Mouse (Mus musculus) embryonic facial prominence, embryonic 14.5 days (tissue): Measurements from ENCODE around the gene Tmeff1. TPM values are rescaled to one million over a fixed set of nuclear protein-coding genes. Genes with fewer than 3 reads are reported as not detected.
A peak's percentile ranks its signal among the peaks of the same experiment; 100 is the strongest.

ENCODE experiments used
- ATAC-seq: fragments of 200-750 bp; cut with Nextera tagmentation; 2 replicates; pipeline ENCODE4 v1.8.0; 2017; ENCODE audit warnings: low read depth, moderate number of reproducible peaks, moderate TSS enrichment
- DNase-seq: peaks from one replicate; pipeline ENCODE4 v3.0.0-alpha.2; 2015; ENCODE audit warnings: low spot score
- H3K27ac ChIP-seq: fragments of 300-500 bp; sonication (generic); replicated peaks from 2 replicates; pipeline ENCODE4 v1.5.1; 2014; ENCODE audit warnings: low read depth, mild to moderate bottlenecking, low read length, moderate library complexity
- H3K27me3 ChIP-seq: fragments of 300-500 bp; sonication (generic); replicated peaks from 2 replicates; pipeline ENCODE4 v1.6.1; 2014; ENCODE audit warnings: low read length; ENCODE audit not compliant: control insufficient read depth, insufficient read depth
- H3K36me3 ChIP-seq: fragments of 300-500 bp; sonication (generic); 2 replicates; pipeline ENCODE4 v1.6.1; 2014; ENCODE audit warnings: low read length, mixed read lengths; ENCODE audit not compliant: control insufficient read depth, insufficient read depth
- H3K4me1 ChIP-seq: fragments of 300-500 bp; sonication (generic); 2 replicates; pipeline ENCODE4 v1.6.1; 2014; ENCODE audit warnings: antibody characterized with exemption, low read length; ENCODE audit not compliant: control insufficient read depth, insufficient read depth
- H3K4me2 ChIP-seq: fragments of 300-500 bp; sonication (generic); 2 replicates; pipeline ENCODE4 v1.6.1; 2014; ENCODE audit warnings: low read depth, mild to moderate bottlenecking, low read length, moderate library complexity, mixed read lengths
- H3K4me3 ChIP-seq: fragments of 300-500 bp; sonication (generic); 2 replicates; pipeline ENCODE4 v1.5.1; 2014; ENCODE audit warnings: low read depth, mild to moderate bottlenecking, low read length
- H3K9ac ChIP-seq: fragments of 300-500 bp; sonication (generic); 2 replicates; pipeline ENCODE4 v1.6.1; 2014; ENCODE audit warnings: low read depth, mild to moderate bottlenecking, low read length, moderate library complexity, mixed read lengths
- H3K9me3 ChIP-seq: fragments of 300-500 bp; sonication (generic); 2 replicates; pipeline ENCODE4 v1.6.1; 2016; ENCODE audit warnings: low read length; ENCODE audit not compliant: control insufficient read depth
- WGBS: fragments of 180-500 bp; shearing (Covaris S2); extraction: QIAGEN DNeasy Blood & Tissue Kit; methylation state at CpG from one replicate; pipeline ENCODE4 v1.1.7; 2014; 5-methylcytosine and 5-hydroxymethylcytosine counted together
- polyA plus RNA-seq: library from polyadenylated mRNA; unstranded; fragments of >200 nt; fragmentation: Nextera tagmentation; extraction: Ambion mirVana; gene quantifications from 2 replicates; pipeline ENCODE4 v1.2.1, GENCODE M21; 2014

The Tmeff1 gene
- polyA plus RNA-seq, 1 experiment from 2014 or later = 61.4 TPM

DNA sequence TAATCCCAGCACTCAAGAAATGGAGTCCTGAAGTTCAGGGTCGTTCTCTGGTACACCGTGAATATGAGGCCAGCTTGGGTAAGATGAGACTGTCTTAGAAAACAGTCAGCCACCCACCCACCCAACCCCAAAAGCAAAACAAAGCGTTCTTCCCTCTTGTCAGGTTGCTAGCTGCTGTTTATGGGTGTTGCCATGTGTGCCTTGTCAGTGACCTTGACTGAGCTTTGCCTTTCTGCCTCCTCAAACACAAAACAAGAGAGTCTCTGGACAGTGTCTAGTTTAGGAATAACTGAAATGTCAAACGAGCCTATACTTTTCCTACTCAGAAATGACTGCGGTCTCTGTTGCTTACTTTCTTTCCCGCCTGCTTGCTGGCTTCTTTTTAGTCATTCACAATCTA is 37.3 kb downstream of the Tmeff1 start:
- Histone ChIP-seq H3K4me1 (no peaks in the 10 kb centered on the region), H3K4me3 (no peak overlapping the region), H3K36me3 (peaks cover 48% of the 10 kb centered on the region), H3K9ac (no peak overlapping the region), H3K4me2 (no peak overlapping the region), H3K9me3 (no peaks in the 10 kb centered on the region), H3K27me3 (no peaks in the 10 kb centered on the region), H3K27ac (no peak overlapping the region)
- WGBS = 93% methylated on average over 6 of the region's 6 CpGs
- ATAC-seq (no peak), DNase-seq (no peak)

DNA sequence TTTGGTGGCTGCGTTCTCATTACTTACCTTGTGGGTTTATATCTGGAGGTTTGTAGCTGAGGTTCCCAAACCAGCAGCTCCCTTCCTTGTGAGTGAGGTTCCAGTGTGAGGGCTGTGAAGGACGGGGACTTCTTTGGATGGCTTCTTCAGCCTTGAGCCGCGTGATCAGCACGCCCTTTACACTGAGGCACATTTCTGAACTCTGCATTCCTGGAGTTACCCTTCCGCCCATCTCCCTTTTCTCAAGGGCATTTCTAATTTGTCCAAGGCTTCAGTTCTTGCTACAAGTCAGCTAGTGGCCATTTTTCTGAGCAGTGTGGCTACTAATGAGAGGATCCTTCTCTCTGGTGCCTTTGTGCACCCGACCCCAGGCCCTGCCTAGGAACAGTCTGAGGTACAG is 38.0 kb downstream of the Tmeff1 start:
- 89% methylated on average over 7 of the region's 7 CpGs for WGBS
- Histone ChIP-seq H3K9ac (no peak overlapping the region), H3K36me3 (peaks cover 41% of the 10 kb centered on the region), H3K4me3 (no peak overlapping the region), H3K27me3 (no peaks in the 10 kb centered on the region), H3K9me3 (no peaks in the 10 kb centered on the region), H3K4me1 (no peaks in the 10 kb centered on the region), H3K27ac (no peak overlapping the region), H3K4me2 (no peak overlapping the region)
- ATAC-seq (no peak), DNase-seq (no peak)

DNA sequence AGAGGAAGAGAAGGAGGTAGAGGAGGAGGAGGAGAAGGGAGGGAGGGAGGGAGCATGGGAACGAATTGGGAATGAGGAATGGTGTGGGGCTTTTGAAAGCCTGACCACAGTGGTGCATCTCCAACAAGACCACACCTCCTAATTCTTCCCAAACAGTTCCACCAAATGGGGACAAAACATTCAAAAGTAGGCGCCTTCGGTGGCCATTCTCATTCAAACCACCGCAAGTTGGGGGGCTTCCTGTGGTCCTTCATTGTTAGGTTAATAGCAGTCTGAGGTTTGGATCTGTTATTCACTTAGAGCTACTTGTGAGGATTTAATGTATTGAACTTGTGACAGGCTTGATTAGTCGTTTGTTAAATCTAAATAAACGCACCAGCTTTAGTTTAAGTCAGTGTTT is 40.0 kb downstream of the Tmeff1 start:
- ATAC-seq (no peak), DNase-seq (no peak)
- no peak overlapping the region for H3K4me3 ChIP-seq
- 82% methylated on average over 6 of the region's 6 CpGs for WGBS
- H3K36me3 ChIP-seq = peaks cover 49% of the 10 kb centered on the region
- no peaks in the 10 kb centered on the region for H3K27me3 ChIP-seq
- no peaks in the 10 kb centered on the region for H3K9me3 ChIP-seq
- H3K4me2 ChIP-seq = no peak overlapping the region
- H3K4me1 ChIP-seq = no peaks in the 10 kb centered on the region
- no peak overlapping the region for H3K27ac ChIP-seq
- H3K9ac ChIP-seq = no peak overlapping the region

DNA sequence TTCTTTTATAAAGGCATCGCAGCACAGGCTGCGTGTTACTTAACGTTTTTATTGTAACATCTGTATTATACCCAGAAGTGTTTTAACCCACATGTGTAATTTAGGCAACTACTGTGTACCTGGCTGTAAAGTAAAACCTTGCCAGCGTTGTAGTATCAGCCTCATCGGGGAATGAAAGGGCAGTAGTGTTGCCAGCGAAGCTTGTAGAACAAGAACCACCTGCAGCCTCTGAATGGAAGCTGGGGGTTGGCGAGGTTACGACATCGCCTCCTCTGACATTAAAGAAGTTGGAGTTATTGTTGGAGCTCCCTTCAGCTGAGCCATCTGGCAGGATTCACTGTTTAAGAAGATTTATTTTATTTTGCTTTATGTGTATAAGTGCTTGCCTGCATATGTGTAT is 40.9 kb downstream of the Tmeff1 start:
- no peak overlapping the region for H3K4me2 ChIP-seq
- WGBS = 67% methylated on average over 9 of the region's 9 CpGs
- no peaks in the 10 kb centered on the region for H3K4me1 ChIP-seq
- H3K27me3 ChIP-seq = no peaks in the 10 kb centered on the region
- H3K9me3 ChIP-seq = no peaks in the 10 kb centered on the region
- no peak overlapping the region for H3K9ac ChIP-seq
- peaks cover 46% of the 10 kb centered on the region for H3K36me3 ChIP-seq
- peak; percentile 56 for DNase-seq
- H3K4me3 ChIP-seq = no peak overlapping the region
- ATAC-seq = no peak; the same call in 1 of the 2 replicates
- H3K27ac ChIP-seq = 0 out of 2 replicates have a peak overlapping the region, but pooled peaks have one; percentile 10

DNA sequence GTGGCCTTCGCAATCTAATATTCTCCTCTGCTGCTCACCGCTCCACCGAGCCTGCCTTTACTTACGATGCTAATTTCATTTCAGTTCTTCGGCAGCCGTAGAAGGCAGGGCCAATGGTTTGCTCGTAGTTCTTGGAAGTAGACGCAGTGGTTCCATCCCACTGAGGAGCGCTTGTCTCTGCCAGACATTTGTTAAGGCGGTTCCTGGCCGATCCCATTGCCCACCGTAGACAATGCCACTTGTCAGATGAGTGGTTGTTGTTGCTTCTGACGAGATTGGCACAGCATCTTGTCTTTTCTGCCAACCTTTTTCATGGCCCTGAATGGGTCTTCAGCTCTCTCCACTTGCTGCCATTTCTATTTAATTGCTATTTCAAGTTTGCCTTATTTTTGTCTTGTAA is 44.5 kb downstream of the Tmeff1 start:
- Histone ChIP-seq H3K9me3 (no peaks in the 10 kb centered on the region), H3K36me3 (peaks cover 32% of the 10 kb centered on the region)

DNA sequence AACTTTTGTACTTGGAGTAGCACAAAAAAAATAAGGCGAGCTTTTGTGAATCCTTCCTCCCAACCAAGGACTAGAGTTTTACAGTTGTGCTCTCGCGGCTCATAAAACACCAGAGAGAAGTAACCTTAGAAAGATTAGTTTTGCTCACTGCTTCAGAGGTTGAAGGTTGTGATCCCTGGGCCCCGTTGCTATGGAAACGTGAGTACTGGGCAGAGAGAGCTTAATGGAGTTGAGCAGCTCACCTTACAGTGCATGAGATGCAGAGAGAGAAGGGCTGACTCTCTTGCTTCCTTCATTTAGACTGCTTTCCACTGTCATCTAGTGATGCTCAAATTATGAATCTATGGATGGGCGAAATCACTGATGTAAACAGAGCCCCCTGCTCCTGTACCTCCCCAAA is 48.6 kb downstream of the Tmeff1 start:
- ATAC-seq (no peak), DNase-seq (no peak)
- no peak overlapping the region for H3K9ac ChIP-seq
- no peaks in the 10 kb centered on the region for H3K4me1 ChIP-seq
- peaks cover 38% of the 10 kb centered on the region for H3K36me3 ChIP-seq
- no peaks in the 10 kb centered on the region for H3K9me3 ChIP-seq
- H3K4me3 ChIP-seq = no peak overlapping the region
- 59% methylated on average over 6 of the region's 6 CpGs for WGBS
- no peak overlapping the region for H3K27ac ChIP-seq
- H3K27me3 ChIP-seq = no peaks in the 10 kb centered on the region
- H3K4me2 ChIP-seq = no peak overlapping the region

More for the DNA sequence above, 44.5 kb downstream of the Tmeff1 start:
- no peak for ATAC-seq
- WGBS = 93% methylated on average over 13 of the region's 13 CpGs
- Histone ChIP-seq H3K4me2 (no peak overlapping the region), H3K4me3 (no peak overlapping the region), H3K9ac (no peak overlapping the region), H3K4me1 (no peaks in the 10 kb centered on the region), H3K27me3 (no peaks in the 10 kb centered on the region), H3K27ac (no peak overlapping the region)
- DNase-seq = no peak

DNA sequence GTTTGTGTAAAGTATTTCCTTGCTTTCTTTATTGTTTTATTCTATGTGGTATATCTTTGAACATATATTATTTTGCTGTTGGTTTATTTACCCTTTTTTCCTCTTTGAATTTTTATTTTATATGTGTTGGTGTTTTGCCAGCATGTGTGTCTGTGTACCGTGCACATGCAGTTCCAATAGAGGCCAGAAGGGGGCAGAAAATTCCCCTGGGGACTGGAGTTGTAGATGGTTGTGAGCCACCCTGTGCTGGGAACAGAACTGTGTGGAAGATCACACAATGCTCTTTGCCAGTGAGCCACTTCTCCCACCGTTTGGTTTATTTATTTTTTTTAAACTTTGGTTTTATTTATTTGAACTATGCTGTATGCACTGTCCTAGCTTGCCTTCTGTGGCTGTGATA is 49.1 kb downstream of the Tmeff1 start:
- peaks cover 37% of the 10 kb centered on the region for H3K36me3 ChIP-seq
- H3K4me2 ChIP-seq = no peak overlapping the region
- no peak for ATAC-seq
- H3K27me3 ChIP-seq = no peaks in the 10 kb centered on the region
- no peak overlapping the region for H3K27ac ChIP-seq
- H3K4me3 ChIP-seq = no peak overlapping the region
- H3K4me1 ChIP-seq = no peaks in the 10 kb centered on the region
- DNase-seq = no peak
- H3K9ac ChIP-seq = no peak overlapping the region
- 64% methylated on average over 2 of the region's 2 CpGs for WGBS
- no peaks in the 10 kb centered on the region for H3K9me3 ChIP-seq

DNA sequence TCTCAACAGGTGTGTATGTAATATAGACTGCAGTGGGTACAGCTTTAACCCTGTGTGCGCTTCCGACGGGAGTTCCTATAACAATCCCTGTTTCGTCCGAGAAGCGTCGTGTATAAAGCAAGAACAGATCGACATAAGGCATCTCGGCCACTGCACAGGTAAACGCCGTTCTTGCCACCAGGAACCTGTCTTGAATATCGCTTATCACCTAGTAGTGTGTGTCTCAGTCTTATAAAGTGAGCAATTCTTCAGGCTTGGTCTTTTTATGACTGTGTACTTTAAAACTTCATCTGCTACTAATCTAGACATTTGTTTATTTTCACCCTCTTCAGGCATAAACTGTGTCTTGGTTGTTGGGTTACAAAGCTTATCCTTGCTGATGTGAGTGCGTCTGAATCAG is 51.9 kb downstream of the Tmeff1 start:
- H3K36me3 ChIP-seq = peaks cover 51% of the 10 kb centered on the region

DNA sequence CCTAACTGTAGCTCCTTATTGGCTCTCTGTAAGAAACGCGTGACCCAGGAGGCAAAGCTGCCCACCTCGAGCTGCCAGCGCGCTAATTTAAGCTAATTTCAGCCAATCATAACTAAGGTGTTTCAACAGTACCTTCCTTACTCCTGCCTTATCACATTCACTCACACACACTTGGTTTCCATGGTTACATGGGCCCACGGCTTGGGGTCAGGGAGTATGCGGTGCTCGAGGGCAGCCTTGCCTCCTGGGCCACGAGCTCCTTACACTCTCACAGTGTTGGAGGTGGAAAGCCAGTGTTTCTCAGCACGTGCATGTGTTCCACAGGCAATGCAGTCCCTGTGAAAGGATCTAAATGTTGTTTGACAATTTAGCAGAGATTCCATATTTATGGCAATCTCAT is 53.2 kb downstream of the Tmeff1 start:
- Histone ChIP-seq H3K36me3 (peaks cover 61% of the 10 kb centered on the region), H3K27me3 (no peaks in the 10 kb centered on the region), H3K4me1 (no peaks in the 10 kb centered on the region), H3K9me3 (no peaks in the 10 kb centered on the region), H3K4me3 (no peak overlapping the region), H3K27ac (no peak overlapping the region), H3K9ac (no peak overlapping the region), H3K4me2 (no peak overlapping the region)
- ATAC-seq = no peak
- no peak for DNase-seq
- WGBS = 80% methylated on average over 10 of the region's 10 CpGs

More for the DNA sequence above, 51.9 kb downstream of the Tmeff1 start:
- H3K27ac ChIP-seq = no peak overlapping the region
- 93% methylated on average over 13 of the region's 13 CpGs for WGBS
- H3K9ac ChIP-seq = no peak overlapping the region
- H3K27me3 ChIP-seq = no peaks in the 10 kb centered on the region
- H3K4me3 ChIP-seq = no peak overlapping the region
- ATAC-seq (no peak), DNase-seq (no peak)
- H3K4me2 ChIP-seq = no peak overlapping the region
- H3K4me1 ChIP-seq = no peaks in the 10 kb centered on the region
- H3K9me3 ChIP-seq = no peaks in the 10 kb centered on the region
